Mouse (Mus musculus) stomach, postnatal 0 days (tissue): ENCODE results near the gene 1700123O20Rik. TPM values are rescaled to one million over a fixed set of nuclear protein-coding genes. Genes with fewer than 3 reads are reported as not detected.

Source experiments
- ATAC-seq: fragments of 200-750 bp; cut with Nextera tagmentation; 2 replicates; pipeline ENCODE4 v1.8.0; 2017; ENCODE audit not compliant: low FRiP score, low TSS enrichment
- DNase-seq: peaks from one replicate; pipeline ENCODE4 v3.0.0-alpha.2; 2016; ENCODE audit warnings: low spot score
- H3K27ac ChIP-seq: fragments of 300-500 bp; sonication (generic); replicated peaks from 2 replicates; pipeline ENCODE4 v1.5.1; 2014; ENCODE audit warnings: mild to moderate bottlenecking, control low read depth
- H3K27me3 ChIP-seq: fragments of 300-500 bp; sonication (generic); 2 replicates; pipeline ENCODE4 v1.6.1; 2014; ENCODE audit warnings: low read length; ENCODE audit not compliant: control insufficient read depth, insufficient read depth
- H3K36me3 ChIP-seq: fragments of 300-500 bp; sonication (generic); 2 replicates; pipeline ENCODE4 v1.6.1; 2014; ENCODE audit warnings: low read length, mixed read lengths; ENCODE audit not compliant: control insufficient read depth, insufficient read depth
- H3K4me1 ChIP-seq: fragments of 300-500 bp; sonication (generic); replicated peaks from 2 replicates; pipeline ENCODE4 v1.6.1; 2014; ENCODE audit warnings: antibody characterized with exemption; ENCODE audit not compliant: control insufficient read depth, insufficient read depth
- H3K4me2 ChIP-seq: fragments of 300-500 bp; sonication (generic); replicated peaks from 2 replicates; pipeline ENCODE4 v1.6.1; 2014; ENCODE audit warnings: low read depth, mild to moderate bottlenecking, control low read depth, moderate library complexity
- H3K4me3 ChIP-seq: fragments of 300-500 bp; sonication (generic); 2 replicates; pipeline ENCODE4 v1.5.1; 2014; ENCODE audit warnings: low read depth, low read length, control low read depth
- H3K9ac ChIP-seq: fragments of 300-500 bp; sonication (generic); 2 replicates; pipeline ENCODE4 v1.6.1; 2014; ENCODE audit warnings: mild to moderate bottlenecking, low read length, control low read depth, mixed read lengths
- H3K9me3 ChIP-seq: fragments of 300-500 bp; sonication (generic); 2 replicates; pipeline ENCODE4 v1.6.1; 2016; ENCODE audit warnings: low read length; ENCODE audit not compliant: control insufficient read depth
- CTCF ChIP-seq: IDR thresholded peaks from 2 replicates; pipeline ENCODE4 v1.5.1; 2016; ENCODE audit warnings: antibody characterized with exemption, low read depth, mild to moderate bottlenecking, moderate library complexity
- EP300 ChIP-seq: optimal IDR thresholded peaks from 2 replicates; pipeline ENCODE3; 2016; ENCODE audit warnings: antibody characterized with exemption
- WGBS: fragments of 180-500 bp; shearing (Covaris S2); extraction: QIAGEN DNeasy Blood & Tissue Kit; methylation state at CpG from one replicate; pipeline ENCODE4 v1.1.7; 2014; 5-methylcytosine and 5-hydroxymethylcytosine counted together
- polyA plus RNA-seq: library from polyadenylated mRNA; unstranded; fragments of >200 nt; fragmentation: Nextera tagmentation; extraction: Ambion mirVana; gene quantifications from 2 replicates; pipeline ENCODE4 v1.2.1, GENCODE M21; 2015

1700123O20Rik gene
- polyA plus RNA-seq, result 60.8 and 61.7 TPM in 2 replicates

DNA sequence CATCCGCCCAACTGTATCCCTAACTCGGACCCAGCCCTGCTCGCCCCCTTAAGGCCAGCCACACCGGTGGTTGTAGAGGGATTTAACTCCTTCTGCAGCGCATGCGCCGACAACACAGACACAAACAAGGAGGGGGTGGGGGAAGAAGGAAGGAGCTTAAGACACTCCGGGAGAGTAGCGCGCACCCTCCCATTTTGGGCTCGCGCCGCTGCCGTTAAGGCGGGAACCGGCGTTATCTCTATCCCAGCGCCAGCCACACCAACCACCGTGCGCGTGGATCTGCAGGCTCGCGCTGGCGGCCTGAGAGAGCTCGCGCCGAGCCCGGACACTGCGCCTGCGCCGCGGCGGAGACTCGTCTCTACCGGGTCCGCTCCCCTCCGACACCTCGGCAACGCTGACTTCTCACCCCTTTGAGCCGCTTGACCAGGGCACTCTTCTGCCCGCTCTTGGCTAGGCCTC lies at the start of gene 1700123O20Rik:
Gene 1700123O20Rik, plus strand, starts transcription at position 154 of the 459 bp plus-strand sequence.
- ATAC-seq, result peak; percentile 77
- TF ChIP-seq EP300 (no peak), CTCF (peak; percentile 64)
- H3K27me3 ChIP-seq, result no peaks in the 10 kb centered on the region
- no peak for DNase-seq
- peak within 1 kb of the TSS; percentile 97 for H3K9ac ChIP-seq
- peak within 1 kb of the TSS; percentile 96 for H3K4me3 ChIP-seq
- H3K9me3 ChIP-seq, result no peaks in the 10 kb centered on the region
- H3K36me3 ChIP-seq, result peaks cover 3% of the 10 kb centered on the region; the same call in 1 of the 2 replicates
- H3K4me1 ChIP-seq, result no peaks in the 10 kb centered on the region
- peak within 1 kb of the TSS; percentile 66 for H3K4me2 ChIP-seq
- H3K27ac ChIP-seq, result peak within 1 kb of the TSS; percentile 99
- WGBS, result under 1% methylated on average over 29 of the region's 41 CpGs

DNA sequence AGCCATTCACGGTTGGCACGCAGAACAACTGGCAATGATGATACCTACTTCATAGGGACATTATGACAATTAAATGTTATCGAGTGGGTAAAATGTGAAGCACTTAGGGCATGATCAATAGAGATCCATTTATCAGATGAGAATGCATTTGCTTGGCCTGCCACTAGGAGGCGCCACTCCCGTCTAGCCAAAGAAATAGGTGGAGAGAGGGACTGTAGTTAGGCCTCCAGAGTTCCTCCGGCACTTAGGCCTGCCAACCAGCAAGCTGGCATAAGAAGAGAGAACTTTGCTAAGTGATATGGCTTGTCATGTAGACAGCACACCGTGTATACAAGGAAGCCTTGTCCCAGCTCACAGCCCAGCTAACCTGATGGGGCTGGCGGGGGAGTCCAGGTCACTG lies 49.1 kb upstream of the 1700123O20Rik start:
- DNase-seq (peak; percentile 57), ATAC-seq (no peak)
- Histone ChIP-seq H3K36me3 (peaks cover 8% of the 10 kb centered on the region; the same call in 1 of the 2 replicates), H3K27ac (no peak overlapping the region), H3K9ac (no peak overlapping the region), H3K4me3 (no peak overlapping the region), H3K4me2 (no peak overlapping the region), H3K9me3 (no peaks in the 10 kb centered on the region), H3K4me1 (no peaks in the 10 kb centered on the region), H3K27me3 (no peaks in the 10 kb centered on the region)
- whole genome bisulfite sequencing, result 52% methylated on average over 8 of the region's 8 CpGs
- peak; percentile 90 for TF ChIP-seq CTCF
- no peak for TF ChIP-seq EP300

DNA sequence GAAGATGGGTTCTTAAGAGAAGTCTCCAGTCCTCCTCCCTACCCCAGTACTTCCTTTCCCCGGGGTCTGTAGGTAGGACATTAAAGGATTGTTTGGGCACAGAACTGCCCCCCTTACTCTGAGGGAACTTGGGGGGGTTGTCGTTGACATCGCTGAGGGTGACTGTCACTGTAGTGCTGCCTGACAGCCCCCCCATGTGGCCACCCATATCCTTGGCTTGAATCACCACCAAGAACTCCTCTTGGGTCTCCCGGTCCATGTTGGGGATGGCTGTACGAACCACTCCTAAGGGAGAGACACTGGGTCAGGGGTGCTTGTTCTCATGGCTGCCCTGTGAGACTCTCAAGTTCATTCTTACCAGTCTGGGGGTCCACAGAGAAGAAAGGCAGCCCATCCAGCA lies 47.8 kb upstream of the 1700123O20Rik start:
- DNase-seq, result no peak
- no peak overlapping the region for H3K27ac ChIP-seq
- 71% methylated on average over 5 of the region's 5 CpGs for WGBS
- H3K27me3 ChIP-seq, result no peaks in the 10 kb centered on the region
- no peak for ATAC-seq
- no peaks in the 10 kb centered on the region for H3K9me3 ChIP-seq
- TF ChIP-seq CTCF (peak; percentile 45), EP300 (no peak)
- no peak overlapping the region for H3K4me2 ChIP-seq
- H3K36me3 ChIP-seq, result peaks cover 6% of the 10 kb centered on the region; the same call in 1 of the 2 replicates
- H3K9ac ChIP-seq, result no peak overlapping the region
- no peak overlapping the region for H3K4me3 ChIP-seq
- H3K4me1 ChIP-seq, result no peaks in the 10 kb centered on the region

DNA sequence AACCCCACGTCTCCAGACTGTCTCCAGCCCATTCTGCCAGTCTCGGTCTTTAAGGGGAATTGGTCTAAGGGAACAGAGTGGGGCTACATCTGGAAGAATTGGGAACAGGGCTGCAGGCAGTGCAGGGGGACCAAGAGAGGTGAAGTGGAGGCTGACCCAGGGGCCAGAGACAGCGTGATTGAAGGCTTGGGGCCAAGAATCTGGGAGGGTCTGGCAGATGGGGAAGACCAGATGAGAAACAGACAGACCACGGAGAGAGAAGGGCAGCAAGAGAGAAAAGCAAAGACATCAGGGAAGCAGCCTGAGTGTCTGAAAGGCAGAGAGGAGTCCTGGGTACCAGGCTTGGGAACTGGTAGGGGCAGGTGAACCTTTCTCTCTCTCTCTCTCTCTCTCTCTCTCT lies 45.9 kb upstream of the 1700123O20Rik start:
- DNase-seq, result no peak
- Histone ChIP-seq H3K4me3 (no peak overlapping the region), H3K36me3 (peaks cover 21% of the 10 kb centered on the region), H3K9me3 (no peaks in the 10 kb centered on the region), H3K27ac (no peak overlapping the region), H3K4me2 (no peak overlapping the region), H3K27me3 (no peaks in the 10 kb centered on the region), H3K4me1 (no peaks in the 10 kb centered on the region), H3K9ac (no peak overlapping the region; the same call in 1 of the 2 replicates)
- TF ChIP-seq EP300 (no peak), CTCF (no peak)
- no peak for ATAC-seq
- 39% methylated on average over 4 of the region's 4 CpGs for WGBS

DNA sequence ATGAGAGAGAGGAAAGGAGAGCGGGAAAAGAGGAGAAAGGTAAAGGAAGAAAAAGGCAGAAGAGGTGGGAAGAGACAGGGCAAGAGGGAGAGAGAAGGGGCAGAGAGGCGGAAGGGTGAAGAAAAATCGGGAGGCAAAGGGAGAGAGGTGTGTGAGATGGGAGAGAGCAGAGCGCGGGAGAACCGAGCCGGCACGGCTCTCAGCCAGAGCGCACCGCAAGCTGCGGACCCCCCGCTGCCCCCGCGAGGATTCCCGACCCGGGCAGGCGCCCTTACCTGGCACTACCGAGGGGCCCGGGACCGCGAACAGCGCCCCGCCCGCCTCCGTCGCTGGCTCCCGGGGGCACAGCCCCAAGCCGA lies 45.1 kb upstream of the 1700123O20Rik start, which contains the start of gene Gm17606:
Gene Gm17606, plus strand, starts transcription at position 7 of the 359 bp plus-strand sequence.
- no peak for DNase-seq
- H3K27me3 ChIP-seq, result no peaks in the 10 kb centered on the region
- H3K9ac ChIP-seq, result peak within 1 kb of the TSS; percentile 66
- no peak; the same call in 1 of the 2 replicates for ATAC-seq
- H3K4me2 ChIP-seq, result peak within 1 kb of the TSS; percentile 97
- peaks cover 28% of the 10 kb centered on the region for H3K36me3 ChIP-seq
- no peaks in the 10 kb centered on the region for H3K9me3 ChIP-seq
- H3K4me1 ChIP-seq, result no peaks in the 10 kb centered on the region
- H3K4me3 ChIP-seq, result peak within 1 kb of the TSS; percentile 72
- peak within 1 kb of the TSS; percentile 58; the same call in 1 of the 2 replicates for H3K27ac ChIP-seq
- 0% methylated on average over 11 of the region's 28 CpGs for WGBS
- no peak for TF ChIP-seq EP300
- no peak for TF ChIP-seq CTCF

DNA sequence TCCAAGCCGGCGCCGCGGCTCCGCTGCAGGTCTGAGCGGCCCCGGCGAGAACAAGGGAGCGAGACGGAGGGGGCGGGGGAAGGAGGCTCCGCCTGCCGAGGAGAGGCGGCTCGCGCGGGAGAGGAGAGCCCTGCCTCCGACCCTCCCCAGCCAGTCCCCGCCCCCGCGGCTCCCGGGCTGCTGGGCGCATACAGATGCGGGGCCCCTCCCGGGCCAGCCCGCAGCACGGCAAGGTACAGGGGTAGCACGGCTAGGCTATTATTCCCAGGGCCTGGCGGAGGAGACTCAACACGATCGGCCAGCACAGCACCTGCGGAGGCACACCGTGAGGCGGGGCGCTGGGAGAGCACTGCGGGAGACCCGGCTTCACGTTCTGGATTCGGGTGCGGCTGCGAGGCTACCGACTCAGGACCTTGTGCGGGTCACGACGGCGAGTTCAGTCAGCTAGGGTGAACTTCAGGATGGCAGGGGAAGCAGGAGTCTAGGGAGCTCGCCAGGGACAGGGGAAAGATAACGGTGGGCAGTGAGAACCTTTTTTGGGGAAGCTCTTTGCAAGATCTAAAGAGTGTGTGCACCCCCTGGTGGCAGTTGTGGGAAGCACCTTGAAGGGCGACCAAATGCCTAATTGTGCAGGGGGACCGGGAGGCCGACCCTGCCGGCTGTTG lies 44.6 kb upstream of the 1700123O20Rik start, which contains the start of gene Cdh24:
Gene Cdh24, minus strand, starts transcription at position 60 of the 665 bp plus-strand sequence.
- H3K9ac ChIP-seq, result peak within 1 kb of the TSS; percentile 66
- TF ChIP-seq EP300, result no peak
- peak; percentile 89 for TF ChIP-seq CTCF
- H3K9me3 ChIP-seq, result no peaks in the 10 kb centered on the region
- H3K27ac ChIP-seq, result peak within 1 kb of the TSS; percentile 58; the same call in 1 of the 2 replicates
- peak; percentile 93 for DNase-seq
- no peaks in the 10 kb centered on the region for H3K27me3 ChIP-seq
- peak; percentile 93 for ATAC-seq
- under 1% methylated on average over 46 of the region's 52 CpGs for WGBS
- no peaks in the 10 kb centered on the region for H3K4me1 ChIP-seq
- peak within 1 kb of the TSS; percentile 97 for H3K4me2 ChIP-seq
- H3K36me3 ChIP-seq, result peaks cover 33% of the 10 kb centered on the region
- peak within 1 kb of the TSS; percentile 72 for H3K4me3 ChIP-seq
